Mouse (Mus musculus) midbrain, embryonic 10.5 days (tissue): Measurements from ENCODE around the gene Olfr1082. TPM values are rescaled to one million over a fixed set of nuclear protein-coding genes. Genes with fewer than 3 reads are reported as not detected.
"Not testable (repeated sequence)": the region's sequence is repeated elsewhere in the genome, so short reads cannot be mapped to it uniquely, and the experiment has no call there.

Experiments
- DNase-seq: peaks from one replicate; pipeline ENCODE4 v3.0.0-alpha.2; 2017; ENCODE audit warnings: low spot score
- H3K27ac ChIP-seq: fragments of 300-500 bp; sonication (generic); replicated peaks from 2 replicates; pipeline ENCODE4 v1.5.1; 2016; ENCODE audit warnings: mild to moderate bottlenecking
- H3K27me3 ChIP-seq: fragments of 300-500 bp; sonication (generic); 2 replicates; pipeline ENCODE4 v1.6.1; 2016; ENCODE audit warnings: low read depth, mild to moderate bottlenecking; ENCODE audit not compliant: poor library complexity, severe bottlenecking
- H3K36me3 ChIP-seq: fragments of 300-500 bp; sonication (generic); 2 replicates; pipeline ENCODE4 v1.6.1; 2016; ENCODE audit warnings: mild to moderate bottlenecking, moderate library complexity
- H3K4me1 ChIP-seq: fragments of 300-500 bp; sonication (generic); 2 replicates; pipeline ENCODE4 v1.6.1; 2016
- H3K4me3 ChIP-seq: fragments of 300-500 bp; sonication (generic); 2 replicates; pipeline ENCODE4 v1.5.1; 2016; ENCODE audit warnings: mild to moderate bottlenecking, moderate library complexity
- H3K9me3 ChIP-seq: fragments of 300-500 bp; sonication (generic); replicated peaks from 2 replicates; pipeline ENCODE4 v1.6.1; 2016; ENCODE audit warnings: mild to moderate bottlenecking
- WGBS: fragments of 180-500 bp; shearing (Covaris S2); methylation state at CpG from one replicate; pipeline ENCODE4 v1.1.7; 2016; 5-methylcytosine and 5-hydroxymethylcytosine counted together
- polyA plus RNA-seq: library from polyadenylated mRNA; unstranded; fragments of >200 nt; fragmentation: Nextera tagmentation; extraction: Ambion mirVana; gene quantifications from 2 replicates; pipeline ENCODE4 v1.2.1, GENCODE M21; 2016

Gene Olfr1082
- polyA plus RNA-seq: not detected in 2 replicates

DNA sequence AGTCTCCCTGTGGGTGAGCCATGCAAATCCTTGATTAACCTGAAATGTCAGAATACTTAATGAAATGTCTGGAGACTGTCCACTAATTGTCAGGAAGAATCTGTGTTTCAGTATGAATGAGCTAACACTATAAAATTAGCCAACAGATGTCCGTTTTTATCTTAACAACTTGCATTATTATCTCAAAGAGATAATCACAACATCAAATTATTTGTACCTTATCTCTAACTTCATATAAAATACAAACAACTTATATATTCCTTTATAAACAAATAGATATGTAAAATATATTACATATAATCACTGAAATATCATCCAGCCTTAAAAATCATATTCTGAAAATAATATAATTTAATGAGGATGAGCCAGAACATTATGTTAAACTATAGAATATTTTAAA is at the start of gene Olfr1082:
Gene Olfr1082, minus strand, starts transcription at position 101 of the 400 bp plus-strand sequence.
- H3K4me3 ChIP-seq, H3K4me1 ChIP-seq, H3K27me3 ChIP-seq, H3K27ac ChIP-seq, DNase-seq, H3K9me3 ChIP-seq, H3K36me3 ChIP-seq: not testable (repeated sequence)
- WGBS: 71% methylated on average over 1 of the region's 1 CpGs

DNA sequence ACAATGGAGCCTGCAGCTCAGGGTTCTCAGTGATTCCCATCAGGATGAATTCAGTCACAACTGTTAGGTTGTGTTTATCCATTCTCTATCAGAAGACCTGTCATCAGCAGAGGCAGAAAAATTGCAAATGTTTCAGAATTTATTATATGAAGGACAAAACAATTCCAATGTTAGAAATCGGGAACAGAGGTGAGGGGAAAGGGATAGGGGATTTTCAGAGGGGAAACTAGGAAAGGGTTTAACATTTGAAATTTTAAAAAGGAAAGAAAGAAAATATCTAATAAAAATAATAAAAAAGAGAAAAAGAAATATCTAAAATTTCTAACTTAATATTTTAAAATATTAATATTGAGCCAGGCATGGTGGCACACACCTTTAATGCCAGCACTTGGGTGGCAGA is 40.9 kb upstream of the Olfr1082 start, which contains the start of gene Olfr1084:
Gene Olfr1084, minus strand, starts transcription at position 101 of the 400 bp plus-strand sequence.
- H3K9me3 ChIP-seq, H3K4me1 ChIP-seq: not testable (repeated sequence)
- WGBS: 81% methylated on average over 1 of the region's 1 CpGs

DNA sequence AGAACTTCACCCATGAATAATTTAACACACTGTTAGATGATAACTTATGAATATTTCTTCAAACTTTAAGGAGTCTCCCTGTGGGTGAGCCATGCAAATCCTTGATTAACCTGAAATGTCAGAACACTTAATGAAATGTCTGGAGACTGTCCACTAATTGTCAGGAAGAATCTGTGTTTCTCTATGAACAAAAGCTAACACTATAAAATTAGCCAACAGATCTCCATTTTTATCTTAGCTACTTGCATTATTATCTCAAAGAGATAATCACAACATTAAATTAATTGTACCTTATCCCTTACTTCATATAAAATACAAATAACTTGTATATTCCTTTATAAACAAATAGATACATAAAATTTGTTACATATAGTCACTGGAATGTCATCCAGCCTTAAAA is 40.6 kb downstream of the Olfr1082 start, which contains the start of gene Olfr1080:
Gene Olfr1080, minus strand, starts transcription at position 101 of the 400 bp plus-strand sequence.
- H3K9me3 ChIP-seq, H3K27ac ChIP-seq, H3K4me3 ChIP-seq, H3K27me3 ChIP-seq, H3K36me3 ChIP-seq, H3K4me1 ChIP-seq, DNase-seq: not testable (repeated sequence)

More for the DNA sequence above, 40.9 kb upstream of the Olfr1082 start, which contains the start of gene Olfr1084:
- H3K36me3 ChIP-seq, H3K4me3 ChIP-seq, H3K27me3 ChIP-seq, DNase-seq, H3K27ac ChIP-seq: not testable (repeated sequence)

Other genes with a start within 250 kb of the Olfr1082 start
- not detected in 2 replicates for gene Olfr1055, start 248.7 kb downstream of the Olfr1082 start, polyA plus RNA-seq
- not detected in 2 replicates for gene Olfr1056, start 236.5 kb downstream of the Olfr1082 start, polyA plus RNA-seq
- gene Olfr1057, start 220.6 kb downstream of the Olfr1082 start, polyA plus RNA-seq: not detected in 2 replicates
- not detected in 2 replicates for gene Olfr1058, start 210.4 kb downstream of the Olfr1082 start, polyA plus RNA-seq
- not detected in 2 replicates for gene Olfr1061, start 184.9 kb downstream of the Olfr1082 start, polyA plus RNA-seq
- gene Olfr1062, start 172.2 kb downstream of the Olfr1082 start, polyA plus RNA-seq: not detected in 2 replicates
- gene Olfr1065, start 148.4 kb downstream of the Olfr1082 start, polyA plus RNA-seq: not detected in 2 replicates
- gene Olfr1066, start 142.7 kb downstream of the Olfr1082 start, polyA plus RNA-seq: not detected in 2 replicates
- gene Olfr228, start 111.6 kb downstream of the Olfr1082 start, polyA plus RNA-seq: not detected in 2 replicates
- gene Olfr1076, start 90.5 kb downstream of the Olfr1082 start, polyA plus RNA-seq: not detected in 2 replicates
- not detected in 2 replicates for gene Olfr1079, start 56.5 kb downstream of the Olfr1082 start, polyA plus RNA-seq
- gene Olfr1080, start 40.7 kb downstream of the Olfr1082 start, polyA plus RNA-seq: not detected in 2 replicates
- not detected in 2 replicates for gene Olfr1084, start 40.8 kb upstream of the Olfr1082 start, polyA plus RNA-seq
- not detected in 2 replicates for gene Olfr1085, start 63.1 kb upstream of the Olfr1082 start, polyA plus RNA-seq
- not detected in 2 replicates for gene Olfr1086, start 81.1 kb upstream of the Olfr1082 start, polyA plus RNA-seq
- not detected in 2 replicates for gene Olfr1087, start 99.4 kb upstream of the Olfr1082 start, polyA plus RNA-seq
- not detected in 2 replicates for gene Olfr1089, start 134.7 kb upstream of the Olfr1082 start, polyA plus RNA-seq
- not detected in 2 replicates for gene Olfr1090, start 160.0 kb upstream of the Olfr1082 start, polyA plus RNA-seq
- not detected in 2 replicates for gene Olfr1093, start 183.5 kb upstream of the Olfr1082 start, polyA plus RNA-seq
- gene Olfr141, start 211.1 kb upstream of the Olfr1082 start, polyA plus RNA-seq: not detected in 2 replicates
- not detected in 2 replicates for gene Olfr1094, start 225.7 kb upstream of the Olfr1082 start, polyA plus RNA-seq